In genomic region chr10:61327545-61327944, GRCm38 (mm10) we compare ENCODE assay signal across 22 mouse cellular contexts. TPM values are rescaled to one million over a fixed set of nuclear protein-coding genes. Genes with fewer than 3 reads are reported as not detected.
DNase-seq lines count a peak whose midpoint lies in the region; ATAC-seq and TF ChIP-seq lines count a peak whose summit lies in the region.
"Had no signal": no experiment of that assay in that cellular context is flagged by ENCODE, and none has a peak within 500 bp of the region (broad histone marks: within the 10 kb centered on the region; RNA-seq: fewer than 3 reads in every experiment).

No protein-coding gene starts in this region.

- H3K4me1 ChIP-seq in heart, embryonic 12.5 days (replicated peaks), result peaks cover 31% of the 10 kb centered on the region
- H3K4me1 ChIP-seq in heart, adult 2 months (ENCODE audit: control insufficient read depth, insufficient read depth, low read length), result peaks cover 2% of the 10 kb centered on the region
- peaks cover 27% of the 10 kb centered on the region for H3K4me1 ChIP-seq in hindbrain, embryonic 12.5 days
- peaks cover 3% of the 10 kb centered on the region; the same call in 1 of the 2 replicates for H3K4me1 ChIP-seq in hindbrain, embryonic 11.5 days (replicated peaks; ENCODE audit: control insufficient read depth, insufficient read depth, low read length)
- H3K4me1 ChIP-seq in spleen, adult 2 months (ENCODE audit: control insufficient read depth, insufficient read depth, insufficient read length), result no peaks in the 10 kb centered on the region
- H3K4me1 ChIP-seq: megakaryocyte, embryonic 14.5 days had no signal

- intact Hi-C loops in heart, adult 2 months (cut with DNase I), result no loop called here

- no peak for TF ChIP-seq POLR2A in heart, adult 2 months (IDR thresholded peaks at IDR 0.05; ENCODE audit: insufficient read depth, low read depth, low read length)
- TF ChIP-seq POLR2A in spleen, adult 2 months (IDR thresholded peaks at IDR 0.05; ENCODE audit: low read depth, low read length), result no peak

- peak overlapping the region; percentile 76 for H3K27ac ChIP-seq in heart, embryonic 12.5 days (ENCODE audit: poor library complexity, severe bottlenecking)
- no peak overlapping the region for H3K27ac ChIP-seq in heart, adult 2 months
- 0 out of 2 replicates have a peak overlapping the region, but pooled peaks have one; percentile 5 for H3K27ac ChIP-seq in hindbrain, embryonic 12.5 days
- H3K27ac ChIP-seq in hindbrain, embryonic 11.5 days (ENCODE audit: low read depth, low read length), result no peak overlapping the region
- H3K27ac ChIP-seq in spleen, adult 2 months (ENCODE audit: insufficient read depth, low read length), result peak overlapping the region; percentile 27

- H3K4me2 ChIP-seq in heart, embryonic 12.5 days, result peak overlapping the region; percentile 3; the same call in 1 of the 2 replicates
- no peak overlapping the region for H3K4me2 ChIP-seq in hindbrain, embryonic 12.5 days (replicated peaks)
- no peak overlapping the region for H3K4me2 ChIP-seq in hindbrain, embryonic 11.5 days (replicated peaks; ENCODE audit: low read depth, low read length)

- H3K36me3 ChIP-seq in heart, embryonic 12.5 days, result peaks cover 20% of the 10 kb centered on the region
- no peaks in the 10 kb centered on the region for H3K36me3 ChIP-seq in heart, adult 2 months (ENCODE audit: control insufficient read depth, insufficient read depth, low read length)
- H3K36me3 ChIP-seq in hindbrain, embryonic 12.5 days, result 0 out of 2 replicates have a peak, but pooled peaks cover 4% of the 10 kb centered on the region
- H3K36me3 ChIP-seq in hindbrain, embryonic 11.5 days (ENCODE audit: control insufficient read depth, insufficient read depth, low read length), result no peaks in the 10 kb centered on the region
- no peaks in the 10 kb centered on the region for H3K36me3 ChIP-seq in spleen, adult 2 months (ENCODE audit: control insufficient read depth, insufficient read depth, low read length)

- peak overlapping the region; percentile 50; the same call in 1 of the 2 replicates for H3K9ac ChIP-seq in heart, embryonic 12.5 days
- H3K9ac ChIP-seq in heart, adult 2 months (ENCODE audit: low read depth, low read length), result no peak overlapping the region
- H3K9ac ChIP-seq in hindbrain, embryonic 12.5 days, result no peak overlapping the region
- H3K9ac ChIP-seq in hindbrain, embryonic 11.5 days (ENCODE audit: low read depth, low read length), result no peak overlapping the region

- no peaks in the 10 kb centered on the region for H3K27me3 ChIP-seq in heart, embryonic 12.5 days (replicated peaks)
- no peaks in the 10 kb centered on the region for H3K27me3 ChIP-seq in heart, adult 2 months (ENCODE audit: control insufficient read depth, insufficient read depth, low read length)
- H3K27me3 ChIP-seq in hindbrain, embryonic 12.5 days, result no peaks in the 10 kb centered on the region
- H3K27me3 ChIP-seq in hindbrain, embryonic 11.5 days (ENCODE audit: control insufficient read depth, insufficient read depth, low read length), result no peaks in the 10 kb centered on the region
- H3K27me3 ChIP-seq in spleen, adult 2 months (ENCODE audit: control insufficient read depth, insufficient read depth, low read length), result no peaks in the 10 kb centered on the region

- WGBS in heart, embryonic 12.5 days, result 76% methylated on average over 10 of the region's 10 CpGs
- WGBS in heart, adult 2 months, result 78% methylated on average over 10 of the region's 10 CpGs
- WGBS in hindbrain, embryonic 12.5 days, result 80% methylated on average over 10 of the region's 10 CpGs
- WGBS in hindbrain, embryonic 11.5 days, result 81% methylated on average over 10 of the region's 10 CpGs
- WGBS in spleen, adult 2 months, result 92% methylated on average over 10 of the region's 10 CpGs

- no peak for DNase-seq in heart, adult 2 months
- DNase-seq in hindbrain, embryonic 11.5 days (ENCODE audit: low spot score), result no peak
- DNase-seq in spleen, adult 2 months (ENCODE audit: low read depth in 1 of 2, low spot score in 2 of 2), result no peak
- no peak for DNase-seq in spleen, postnatal 36 days (ENCODE audit: low spot score in 2 of 2)
- no peak for DNase-seq in cerebellum, adult 11 months
- DNase-seq: cerebellum, adult 9-10 months; heart, adult 11 months; kidney, adult 11 months; layer of hippocampus, postnatal 36 days; lung, adult 18-20 months; thymus, postnatal 25 days had no signal

- TF ChIP-seq EP300 in heart, adult 2 months (IDR thresholded peaks at IDR 0.05; ENCODE audit: insufficient read depth, low read depth, low read length), result no peak

- H3K4me3 ChIP-seq in heart, embryonic 12.5 days, result no peak overlapping the region
- no peak overlapping the region for H3K4me3 ChIP-seq in heart, adult 2 months
- no peak overlapping the region for H3K4me3 ChIP-seq in hindbrain, embryonic 12.5 days
- H3K4me3 ChIP-seq in hindbrain, embryonic 11.5 days (ENCODE audit: low read depth, low read length), result no peak overlapping the region
- H3K4me3 ChIP-seq in spleen, adult 2 months (ENCODE audit: extremely low read depth, insufficient read depth, insufficient read length), result no peak overlapping the region
- H3K4me3 ChIP-seq: erythroblast, embryonic 14.5 days; megakaryocyte, embryonic 14.5 days had no signal

- no peaks in the 10 kb centered on the region for H3K79me2 ChIP-seq in heart, adult 2 months (replicated peaks; ENCODE audit: control insufficient read depth, insufficient read depth, low read length)

- ATAC-seq in heart, embryonic 12.5 days (ENCODE audit: insufficient number of reproducible peaks, low FRiP score), result no peak
- ATAC-seq in hindbrain, embryonic 12.5 days (ENCODE audit: low FRiP score), result no peak
- ATAC-seq in hindbrain, embryonic 11.5 days (ENCODE audit: low FRiP score), result no peak

- no peak for TF ChIP-seq CTCF in heart, adult 2 months (IDR thresholded peaks at IDR 0.05)
- no peak for TF ChIP-seq CTCF in spleen, adult 2 months (IDR thresholded peaks at IDR 0.05; ENCODE audit: extremely low read depth, insufficient read depth, insufficient read length, insufficient replicate concordance)

- H3K9me3 ChIP-seq in heart, embryonic 12.5 days (replicated peaks), result no peaks in the 10 kb centered on the region
- H3K9me3 ChIP-seq in hindbrain, embryonic 12.5 days (replicated peaks), result no peaks in the 10 kb centered on the region
- no peaks in the 10 kb centered on the region for H3K9me3 ChIP-seq in hindbrain, embryonic 11.5 days (ENCODE audit: control insufficient read depth, low read length)

RNA-seq across cellular contexts. Expression of gene Prf1, which starts 29.9 kb away (rescaled TPM):
- 0.10 TPM in 1 of 2 replicates, not detected in the other for polyA plus RNA-seq in heart, embryonic 12.5 days (2016; fragmentation: Nextera tagmentation; extraction: Ambion mirVana)
- under 1 TPM; 0.23 to 0.32 TPM for total RNA-seq in heart, adult 2 months (2021)
- polyA plus RNA-seq in heart, adult 2 months (2012; rRNA removed), result 0.12 and 1.3 TPM in 2 replicates
- polyA plus RNA-seq in hindbrain, embryonic 12.5 days (2016; fragmentation: Nextera tagmentation; extraction: Ambion mirVana), result not detected in 2 replicates
- polyA plus RNA-seq in hindbrain, embryonic 11.5 days (2014; fragmentation: Nextera tagmentation; extraction: Ambion mirVana), result 0.17 TPM in 1 of 2 replicates, not detected in the other
- 16.2 and 17.4 TPM in 2 replicates for polyA plus RNA-seq in spleen, adult 2 months (2012; rRNA removed)
- total RNA-seq: common myeloid progenitor, adult 5-6 weeks; gastrocnemius, adult 8-10 months; layer of hippocampus, postnatal 36 days; left cerebral cortex, postnatal 14 days had no signal
- polyA plus RNA-seq: embryonic facial prominence, embryonic 11.5 days; erythroblast, embryonic 14.5 days; kidney, embryonic 16.5 days; limb, embryonic 14.5 days; neural tube, embryonic 11.5 days had no signal

RNA-seq across cellular contexts. Expression of gene Adamts14, which starts 54.3 kb away (rescaled TPM):
- 1.1 and 1.2 TPM in 2 replicates for polyA plus RNA-seq in heart, embryonic 12.5 days (2016; fragmentation: Nextera tagmentation; extraction: Ambion mirVana)
- total RNA-seq in heart, adult 2 months (2021), result 1 to 10 TPM in 1 of 2 experiments, under 1 TPM in 1; 0.91 to 1.6 TPM
- polyA plus RNA-seq in heart, adult 2 months (2012; rRNA removed), result 1.2 and 1.3 TPM in 2 replicates
- 0.72 and 0.85 TPM in 2 replicates for polyA plus RNA-seq in hindbrain, embryonic 12.5 days (2016; fragmentation: Nextera tagmentation; extraction: Ambion mirVana)
- polyA plus RNA-seq in hindbrain, embryonic 11.5 days (2014; fragmentation: Nextera tagmentation; extraction: Ambion mirVana), result 0.22 and 0.37 TPM in 2 replicates
- 6.9 and 7.0 TPM in 2 replicates for polyA plus RNA-seq in spleen, adult 2 months (2012; rRNA removed)
- polyA plus RNA-seq: erythroblast, embryonic 14.5 days had no signal

RNA-seq across cellular contexts. Expression of gene Pald1, which starts 55.8 kb away (rescaled TPM):
- polyA plus RNA-seq in heart, embryonic 12.5 days (2016; fragmentation: Nextera tagmentation; extraction: Ambion mirVana), result 33.9 and 37.4 TPM in 2 replicates
- total RNA-seq in heart, adult 2 months (2021), result 10 to 100 TPM; 15.3 to 17.6 TPM
- polyA plus RNA-seq in heart, adult 2 months (2012; rRNA removed), result 17.7 and 20.4 TPM in 2 replicates
- 34.5 and 39.3 TPM in 2 replicates for polyA plus RNA-seq in hindbrain, embryonic 12.5 days (2016; fragmentation: Nextera tagmentation; extraction: Ambion mirVana)
- polyA plus RNA-seq in hindbrain, embryonic 11.5 days (2014; fragmentation: Nextera tagmentation; extraction: Ambion mirVana), result 13.6 and 15.9 TPM in 2 replicates
- 11.7 and 15.0 TPM in 2 replicates for polyA plus RNA-seq in spleen, adult 2 months (2012; rRNA removed)

Comparison
In these comparisons a context has a peak if more than half of its experiments do, and no peak if none do; other contexts are left out.
1. H3K27ac ChIP-seq: peak in heart, embryonic 12.5 days (single experiment), hindbrain, embryonic 12.5 days (single experiment) and spleen, adult 2 months (single experiment); none in heart, adult 2 months (single experiment) and hindbrain, embryonic 11.5 days (single experiment).